Mouse (Mus musculus): ENCODE measurements around the gene BC034090. TPM values are rescaled to one million over a fixed set of nuclear protein-coding genes. Genes with fewer than 3 reads are reported as not detected.
"Not testable (repeated sequence)": the region's sequence is repeated elsewhere in the genome, so short reads cannot be mapped to it uniquely, and the experiment has no call there.

BC034090 gene
- polyA plus RNA-seq, 1 experiment from 2014 or later: 4.0 TPM

DNA sequence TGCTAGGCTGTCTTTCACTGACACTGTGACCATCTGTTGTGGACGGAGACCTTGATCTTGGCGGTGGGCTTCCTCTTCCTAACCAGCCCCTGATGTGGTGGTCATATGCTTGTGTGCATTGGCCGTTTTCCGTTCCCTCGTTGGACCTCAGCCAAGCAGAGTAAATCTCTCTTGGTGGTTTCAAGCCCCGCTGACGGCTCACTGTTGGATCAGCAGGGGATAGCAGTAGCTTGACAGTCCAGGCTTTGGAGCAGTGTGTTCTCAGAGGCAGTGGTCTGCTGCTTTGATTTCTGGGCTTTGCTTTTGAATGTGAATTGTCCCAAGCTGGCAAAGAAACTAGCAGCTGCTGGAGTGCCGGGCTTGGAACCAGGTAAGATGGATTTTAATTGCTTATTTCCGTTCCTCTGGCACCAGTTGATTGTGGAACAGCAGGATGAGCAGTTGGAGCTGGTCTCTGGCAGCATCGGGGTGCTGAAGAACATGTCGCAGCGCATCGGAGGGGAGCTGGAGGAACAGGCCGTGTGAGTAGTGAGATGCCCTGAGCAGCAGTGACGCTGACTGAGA lies 51.4 kb downstream of the BC034090 start:
- Histone ChIP-seq H3K27me3 (ENCODE audit: control insufficient read depth, insufficient read depth, low read length) (no peaks in the 10 kb centered on the region), H3K9ac (no peak overlapping the region), H3K4me3 (replicated peaks; ENCODE audit: low read length) (no peak overlapping the region), H3K4me1 (replicated peaks; ENCODE audit: control insufficient read depth, insufficient read depth, low read length) (peaks cover 12% of the 10 kb centered on the region; the same call in 1 of the 2 replicates), H3K4me2 (replicated peaks) (no peak overlapping the region), H3K9me3 (ENCODE audit: control insufficient read depth, low read length) (no peaks in the 10 kb centered on the region), H3K27ac (peak overlapping the region; percentile 41; the same call in 1 of the 2 replicates), H3K36me3 (replicated peaks; ENCODE audit: control insufficient read depth, insufficient read depth) (peaks cover 81% of the 10 kb centered on the region)
- DNase-seq (ENCODE audit: low spot score): no peak
- no peak for ATAC-seq (ENCODE audit: low FRiP score)
- WGBS: 61% methylated on average over 15 of the region's 15 CpGs

DNA sequence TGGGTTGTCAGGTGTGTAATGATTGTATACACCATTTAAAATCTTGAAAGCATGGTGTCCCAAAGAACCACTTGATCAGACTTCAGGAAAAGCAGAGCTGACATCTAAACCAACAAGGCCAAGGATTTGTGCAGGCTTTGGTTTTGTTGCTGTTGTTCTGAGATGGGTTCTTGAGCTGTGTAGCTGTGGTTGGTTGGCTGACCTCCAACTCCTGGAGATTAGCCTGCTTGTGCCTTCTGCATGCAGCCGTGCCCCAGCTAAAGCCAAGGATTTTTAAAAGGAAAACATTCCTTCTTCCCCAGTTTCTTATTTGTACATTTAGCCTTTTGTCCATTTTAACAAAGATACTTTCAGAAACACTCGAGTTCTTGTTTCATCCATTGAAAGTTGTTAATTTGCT lies 52.6 kb downstream of the BC034090 start:
- Histone ChIP-seq H3K9ac (no peak overlapping the region), H3K4me1 (replicated peaks; ENCODE audit: control insufficient read depth, insufficient read depth, low read length) (peaks cover 12% of the 10 kb centered on the region; the same call in 1 of the 2 replicates), H3K27ac (no peak overlapping the region), H3K4me3 (replicated peaks; ENCODE audit: low read length) (no peak overlapping the region), H3K4me2 (replicated peaks) (no peak overlapping the region), H3K9me3 (ENCODE audit: control insufficient read depth, low read length) (no peaks in the 10 kb centered on the region), H3K27me3 (ENCODE audit: control insufficient read depth, insufficient read depth, low read length) (no peaks in the 10 kb centered on the region), H3K36me3 (replicated peaks; ENCODE audit: control insufficient read depth, insufficient read depth) (peaks cover 81% of the 10 kb centered on the region)
- 60% methylated on average over 2 of the region's 2 CpGs for WGBS
- DNase-seq (ENCODE audit: low spot score): no peak
- no peak for ATAC-seq (ENCODE audit: low FRiP score)

DNA sequence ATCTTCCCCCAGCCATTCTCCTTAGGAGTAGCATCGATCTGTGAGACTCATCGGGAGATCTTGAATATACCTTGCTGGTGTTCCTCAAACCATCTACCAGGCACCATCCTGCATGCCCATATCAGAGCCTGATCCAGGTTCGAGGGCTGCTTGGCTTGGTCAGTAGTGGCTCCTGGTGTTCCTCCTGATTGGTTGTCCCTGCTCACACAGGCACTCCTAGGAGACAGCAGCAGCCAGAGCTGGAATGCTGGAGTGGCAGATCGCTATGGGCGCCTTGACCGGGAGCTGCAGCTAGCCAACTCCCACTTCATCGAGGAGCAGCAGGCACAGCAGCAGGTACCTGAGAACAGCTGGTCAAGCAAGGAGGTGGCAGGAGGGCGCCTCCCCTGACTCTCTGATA lies 53.0 kb downstream of the BC034090 start:
- H3K4me3 ChIP-seq (replicated peaks; ENCODE audit: low read length): no peak overlapping the region
- DNase-seq (ENCODE audit: low spot score) (no peak), ATAC-seq (ENCODE audit: low FRiP score) (no peak)
- peaks cover 81% of the 10 kb centered on the region for H3K36me3 ChIP-seq (replicated peaks; ENCODE audit: control insufficient read depth, insufficient read depth)
- WGBS: 78% methylated on average over 8 of the region's 8 CpGs
- H3K9me3 ChIP-seq (ENCODE audit: control insufficient read depth, low read length): no peaks in the 10 kb centered on the region
- peaks cover 12% of the 10 kb centered on the region; the same call in 1 of the 2 replicates for H3K4me1 ChIP-seq (replicated peaks; ENCODE audit: control insufficient read depth, insufficient read depth, low read length)
- H3K9ac ChIP-seq: no peak overlapping the region
- H3K27me3 ChIP-seq (ENCODE audit: control insufficient read depth, insufficient read depth, low read length): no peaks in the 10 kb centered on the region
- no peak overlapping the region for H3K4me2 ChIP-seq (replicated peaks)
- no peak overlapping the region for H3K27ac ChIP-seq

GRCm38 (mm10) chr1:155188656-155189055 lies 55.6 kb downstream of the BC034090 start:
- Histone ChIP-seq H3K4me1 (replicated peaks; ENCODE audit: control insufficient read depth, insufficient read depth, low read length) (peaks cover 11% of the 10 kb centered on the region; the same call in 1 of the 2 replicates), H3K4me2 (replicated peaks) (no peak overlapping the region), H3K9me3 (ENCODE audit: control insufficient read depth, low read length) (no peaks in the 10 kb centered on the region), H3K27me3 (ENCODE audit: control insufficient read depth, insufficient read depth, low read length) (no peaks in the 10 kb centered on the region), H3K4me3 (replicated peaks; ENCODE audit: low read length) (no peak overlapping the region), H3K36me3 (replicated peaks; ENCODE audit: control insufficient read depth, insufficient read depth) (peaks cover 67% of the 10 kb centered on the region), H3K27ac (no peak overlapping the region), H3K9ac (no peak overlapping the region)
- WGBS: 91% methylated on average over 4 of the region's 4 CpGs
- ATAC-seq (ENCODE audit: low FRiP score): no peak
- DNase-seq (ENCODE audit: low spot score): no peak

DNA sequence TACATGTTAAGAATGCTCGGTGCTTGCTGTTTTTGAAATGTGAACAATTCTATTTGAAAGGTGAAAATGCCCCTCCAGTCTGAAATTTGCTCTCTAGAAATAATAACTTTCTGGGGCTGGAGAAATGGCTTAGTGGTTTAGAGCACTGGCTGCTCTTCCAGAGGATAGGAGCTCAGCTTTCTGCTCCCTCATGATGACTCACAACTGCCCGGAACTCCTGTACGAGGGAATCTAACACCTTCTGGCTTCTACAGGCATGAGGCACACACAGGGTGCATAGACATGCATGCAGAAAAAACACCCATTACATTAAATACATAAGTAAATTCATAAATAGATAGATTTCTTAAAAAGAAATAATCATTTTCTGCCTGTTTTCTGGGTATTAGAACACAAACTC lies 60.1 kb downstream of the BC034090 start:
- H3K36me3 ChIP-seq (replicated peaks; ENCODE audit: control insufficient read depth, insufficient read depth): peaks cover 55% of the 10 kb centered on the region
- ATAC-seq (ENCODE audit: low FRiP score) (no peak), DNase-seq (ENCODE audit: low spot score) (no peak)
- no peak overlapping the region for H3K27ac ChIP-seq
- H3K4me3 ChIP-seq (replicated peaks; ENCODE audit: low read length): no peak overlapping the region
- WGBS: 94% methylated on average over 3 of the region's 3 CpGs
- no peaks in the 10 kb centered on the region for H3K27me3 ChIP-seq (ENCODE audit: control insufficient read depth, insufficient read depth, low read length)
- no peaks in the 10 kb centered on the region for H3K9me3 ChIP-seq (ENCODE audit: control insufficient read depth, low read length)
- no peak overlapping the region for H3K9ac ChIP-seq
- H3K4me1 ChIP-seq (replicated peaks; ENCODE audit: control insufficient read depth, insufficient read depth, low read length): no peaks in the 10 kb centered on the region
- no peak overlapping the region for H3K4me2 ChIP-seq (replicated peaks)

- H3K4me1 ChIP-seq (replicated peaks; ENCODE audit: control insufficient read depth, insufficient read depth, low read length): no peaks in the 10 kb centered on the region
- peaks cover 64% of the 10 kb centered on the region for H3K36me3 ChIP-seq (replicated peaks; ENCODE audit: control insufficient read depth, insufficient read depth)
- ATAC-seq (ENCODE audit: low FRiP score): no peak
- no peak overlapping the region for H3K4me2 ChIP-seq (replicated peaks)
- no peaks in the 10 kb centered on the region for H3K9me3 ChIP-seq (ENCODE audit: control insufficient read depth, low read length)
- no peak overlapping the region for H3K4me3 ChIP-seq (replicated peaks; ENCODE audit: low read length)
- H3K9ac ChIP-seq: no peak overlapping the region
- WGBS: 86% methylated on average over 2 of the region's 2 CpGs
- no peak for DNase-seq (ENCODE audit: low spot score)
- no peak overlapping the region for H3K27ac ChIP-seq
- H3K27me3 ChIP-seq (ENCODE audit: control insufficient read depth, insufficient read depth, low read length): no peaks in the 10 kb centered on the region
These were observed 65.9 kb downstream of the BC034090 start for GRCm38 (mm10) chr1:155178192-155178924.

- Histone ChIP-seq H3K4me1 (replicated peaks; ENCODE audit: control insufficient read depth, insufficient read depth, low read length) (no peaks in the 10 kb centered on the region), H3K27ac (no peak overlapping the region), H3K4me3 (replicated peaks; ENCODE audit: low read length) (no peak overlapping the region), H3K36me3 (replicated peaks; ENCODE audit: control insufficient read depth, insufficient read depth) (peaks cover 38% of the 10 kb centered on the region), H3K27me3 (ENCODE audit: control insufficient read depth, insufficient read depth, low read length) (no peaks in the 10 kb centered on the region), H3K9me3 (ENCODE audit: control insufficient read depth, low read length) (no peaks in the 10 kb centered on the region), H3K9ac (no peak overlapping the region), H3K4me2 (replicated peaks) (no peak overlapping the region)
- ATAC-seq (ENCODE audit: low FRiP score) (no peak), DNase-seq (ENCODE audit: low spot score) (no peak)
- 94% methylated on average over 1 of the region's 1 CpGs for WGBS
These were observed 69.8 kb downstream of the BC034090 start for GRCm38 (mm10) chr1:155174424-155174823.

GRCm38 (mm10) chr1:155173644-155174016 lies 70.6 kb downstream of the BC034090 start:
- not testable (repeated sequence) for H3K4me3 ChIP-seq (replicated peaks; ENCODE audit: low read length); H3K4me1 ChIP-seq (replicated peaks; ENCODE audit: control insufficient read depth, insufficient read depth, low read length); H3K9me3 ChIP-seq (ENCODE audit: control insufficient read depth, low read length); ATAC-seq (ENCODE audit: low FRiP score); H3K4me2 ChIP-seq (replicated peaks); H3K9ac ChIP-seq; H3K27me3 ChIP-seq (ENCODE audit: control insufficient read depth, insufficient read depth, low read length); H3K27ac ChIP-seq; DNase-seq (ENCODE audit: low spot score)
- 100% methylated on average over 1 of the region's 1 CpGs for WGBS
- peaks cover 30% of the 10 kb centered on the region for H3K36me3 ChIP-seq (replicated peaks; ENCODE audit: control insufficient read depth, insufficient read depth)

DNA sequence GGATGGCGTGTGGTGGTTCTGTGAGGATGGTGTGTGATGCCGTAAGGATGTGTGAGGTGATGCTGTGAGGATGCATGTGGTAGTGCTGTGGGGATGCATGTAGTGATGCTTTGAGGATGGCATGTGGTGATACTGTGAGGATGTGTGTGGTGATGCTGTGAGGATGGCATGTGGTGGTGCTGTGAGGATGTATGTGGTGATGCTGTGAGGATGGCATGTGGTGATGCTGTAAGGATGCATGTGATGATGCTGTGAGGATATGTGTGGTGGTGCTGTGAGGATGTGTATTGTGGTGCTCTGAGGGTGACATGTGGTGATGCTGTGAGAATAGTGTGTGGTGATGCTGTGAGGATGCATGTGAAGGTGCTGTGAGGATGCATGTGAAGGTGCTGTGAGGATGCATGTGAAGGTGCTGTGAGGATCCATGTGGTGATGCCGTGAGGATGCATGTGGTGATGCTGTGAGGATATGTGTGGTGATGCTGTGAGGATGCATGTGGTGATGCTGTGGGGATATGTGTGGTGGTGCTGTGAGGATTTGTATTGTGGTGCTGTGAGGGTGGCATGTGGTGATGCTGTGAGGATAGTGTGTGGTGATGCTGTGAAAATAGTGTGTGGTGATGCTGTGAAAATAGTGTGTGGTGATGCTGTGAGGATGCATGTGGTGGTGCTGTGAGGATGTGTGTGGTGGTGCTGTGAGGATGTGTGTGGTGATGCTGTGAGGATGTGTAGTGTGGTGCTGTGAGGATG lies 71.2 kb downstream of the BC034090 start:
- 92% methylated on average over 3 of the region's 3 CpGs for WGBS
- DNase-seq (ENCODE audit: low spot score) (no peak), ATAC-seq (ENCODE audit: low FRiP score) (no peak)
- H3K27me3 ChIP-seq (ENCODE audit: control insufficient read depth, insufficient read depth, low read length): no peaks in the 10 kb centered on the region
- no peak overlapping the region for H3K9ac ChIP-seq
- no peak overlapping the region for H3K4me2 ChIP-seq (replicated peaks)
- H3K4me1 ChIP-seq (replicated peaks; ENCODE audit: control insufficient read depth, insufficient read depth, low read length): no peaks in the 10 kb centered on the region
- no peak overlapping the region for H3K27ac ChIP-seq
- H3K9me3 ChIP-seq (ENCODE audit: control insufficient read depth, low read length): no peaks in the 10 kb centered on the region
- H3K4me3 ChIP-seq (replicated peaks; ENCODE audit: low read length): no peak overlapping the region
- H3K36me3 ChIP-seq (replicated peaks; ENCODE audit: control insufficient read depth, insufficient read depth): peaks cover 27% of the 10 kb centered on the region

Measured in hindbrain, embryonic 14.5 days (tissue).